Mouse (Mus musculus) adrenal gland, postnatal 25 days (tissue): Measurements from ENCODE around the gene Eno1. TPM values are rescaled to one million over a fixed set of nuclear protein-coding genes. Genes with fewer than 3 reads are reported as not detected.

Source experiments
- DNase-seq: peaks from one replicate; pipeline ENCODE4 v3.0.0; 2021; ENCODE audit warnings: mixed read lengths
- long read RNA-seq: library from polyadenylated mRNA; stranded (forward); transcript quantifications from one replicate; pipeline ENCODE4 v2.0.0, GENCODE M21; 2021
- total RNA-seq: library from RNA; stranded (reverse); gene quantifications from 2 replicates; pipeline ENCODE4 v1.2.3, GENCODE M21; 2021

Eno1 gene
- 428 and 430 TPM in 2 replicates for total RNA-seq
- long read RNA-seq, transcript Eno1-202 (12 exons, 2,027 nt): major isoform, 1,341 of 1,442 reads
- long read RNA-seq, partial matches to known transcripts: 64 of 1,442 reads
- long read RNA-seq, other reads (novel, unspliced or antisense): 32 of 1,442 reads

DNA sequence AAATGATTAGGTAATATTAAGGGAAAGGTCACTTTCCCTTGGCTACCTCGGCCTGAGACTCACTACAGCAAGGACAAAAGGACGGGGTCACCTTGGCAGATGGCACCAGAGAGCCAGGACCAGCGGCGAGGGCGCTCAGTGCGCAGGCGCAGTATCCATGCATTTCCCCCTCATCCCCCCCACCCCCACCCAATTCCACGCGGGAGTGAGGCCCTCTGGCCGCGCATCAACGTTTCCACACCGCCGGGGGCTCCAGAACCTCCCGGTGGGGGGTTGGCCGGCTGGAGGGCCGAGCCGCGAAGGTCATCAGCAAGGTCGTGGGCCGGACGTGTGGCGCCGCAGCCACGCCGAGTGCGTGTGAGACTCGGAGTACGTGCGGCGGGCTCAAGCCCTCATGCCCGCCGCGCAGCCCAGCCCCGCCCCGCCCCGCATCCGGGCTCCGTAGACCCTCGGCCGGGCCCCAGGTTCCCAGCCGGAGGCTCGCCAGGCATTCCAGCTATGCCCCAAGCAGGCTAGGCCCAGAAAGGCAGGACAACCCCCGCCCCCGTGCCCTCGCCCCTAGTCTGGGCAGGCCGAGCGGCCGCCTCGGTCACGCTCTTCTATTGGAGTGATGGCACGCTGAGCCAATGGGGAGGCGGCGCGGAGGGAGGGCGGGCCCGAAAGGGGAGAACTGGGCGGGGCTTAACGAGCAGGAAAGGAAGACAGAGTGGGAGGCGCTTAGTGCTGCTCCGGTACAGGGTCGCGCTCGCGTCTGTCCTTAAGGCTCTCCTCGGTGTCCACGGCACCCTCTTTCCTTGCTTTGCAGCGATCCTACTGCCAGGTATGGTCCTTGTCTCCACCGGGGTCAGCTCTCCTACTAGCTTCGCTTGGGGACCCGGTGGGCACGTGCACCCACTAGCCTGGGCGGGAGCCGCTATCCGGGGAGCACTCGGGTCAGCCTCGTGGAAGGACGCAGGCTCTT is at the start of gene Eno1:
TSS of gene Eno1 (plus strand) at position 201 of the 961 bp plus-strand sequence.
- DNase-seq: peak; percentile 98

DNA sequence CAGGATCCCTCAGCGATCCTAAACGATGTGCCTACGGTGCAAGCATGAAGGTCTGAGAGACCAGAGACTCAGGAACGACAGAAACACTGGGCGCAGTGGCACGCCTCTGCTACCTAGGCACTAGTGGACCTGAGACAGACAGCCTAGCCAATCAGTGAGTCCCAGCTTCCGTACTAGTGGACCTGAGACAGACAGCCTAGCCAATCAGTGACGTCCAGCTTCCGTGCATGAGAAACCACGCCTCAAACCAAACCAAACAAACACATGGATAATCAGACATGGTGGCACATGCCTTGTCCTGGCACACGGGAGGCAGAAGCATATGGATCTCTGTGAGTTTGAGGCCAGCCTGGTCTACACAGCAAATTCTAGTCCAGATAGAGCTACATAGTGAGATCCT is 48.3 kb upstream of the Eno1 start:
- no peak for DNase-seq

DNA sequence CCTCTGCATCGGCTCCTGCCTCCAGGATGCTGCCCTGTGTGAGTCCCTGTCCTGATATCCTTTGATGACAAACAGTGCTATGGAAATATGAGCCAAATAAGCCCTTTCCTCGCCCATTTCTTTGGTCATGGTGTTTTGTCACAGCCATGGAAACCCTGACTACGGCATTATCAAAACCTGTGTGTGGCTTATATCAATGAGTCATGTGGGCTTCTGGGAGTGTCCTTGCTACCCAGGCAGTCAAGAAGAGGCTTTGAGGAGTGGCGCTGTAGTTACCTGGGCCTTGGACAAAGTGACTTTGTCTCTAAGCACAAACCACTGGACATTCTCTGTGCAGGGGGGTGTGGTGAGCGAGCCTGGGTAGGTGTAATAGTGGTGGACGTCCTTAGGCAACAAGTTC is 44.3 kb upstream of the Eno1 start:
- DNase-seq: no peak

DNA sequence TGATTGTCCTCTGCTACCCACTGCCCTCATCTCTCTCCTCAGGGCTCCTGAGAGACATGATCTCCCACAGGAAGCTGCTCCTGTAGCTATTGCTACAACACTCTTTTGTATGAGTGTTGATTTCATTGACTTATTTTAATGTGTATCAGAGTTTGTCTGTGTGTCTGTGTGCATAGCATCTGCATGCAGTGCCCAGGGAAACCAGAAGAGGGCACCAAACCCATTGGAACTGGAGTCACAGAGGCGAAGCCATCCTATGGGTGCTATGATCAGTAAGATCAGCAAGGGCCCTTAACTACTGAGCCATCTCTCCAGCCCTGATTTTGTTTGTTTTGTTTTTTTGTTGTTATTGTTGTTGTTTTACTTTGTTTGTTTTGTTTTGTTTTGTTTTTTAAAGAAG is 42.6 kb upstream of the Eno1 start:
- DNase-seq: peak; percentile 54

DNA sequence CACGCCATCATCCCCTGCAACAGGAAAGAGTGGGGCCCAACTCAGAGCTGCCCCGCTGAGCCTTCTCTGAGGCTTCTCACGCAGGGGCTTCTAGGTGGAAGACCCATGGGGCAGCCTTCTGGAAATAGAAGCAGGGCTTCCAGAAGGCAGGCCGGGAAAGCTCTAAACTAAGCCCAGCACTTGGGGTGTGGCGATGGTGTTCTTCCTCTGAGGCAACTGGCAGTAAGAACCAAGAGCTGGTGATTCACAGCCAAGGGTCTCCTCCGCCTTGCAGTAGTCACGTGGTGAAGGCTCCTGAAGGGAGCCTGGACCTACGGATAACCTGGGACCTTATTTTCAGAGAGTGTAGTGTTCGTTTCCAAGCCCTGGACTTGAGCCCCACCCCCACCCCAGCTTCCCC is 38.3 kb upstream of the Eno1 start:
- no peak for DNase-seq

DNA sequence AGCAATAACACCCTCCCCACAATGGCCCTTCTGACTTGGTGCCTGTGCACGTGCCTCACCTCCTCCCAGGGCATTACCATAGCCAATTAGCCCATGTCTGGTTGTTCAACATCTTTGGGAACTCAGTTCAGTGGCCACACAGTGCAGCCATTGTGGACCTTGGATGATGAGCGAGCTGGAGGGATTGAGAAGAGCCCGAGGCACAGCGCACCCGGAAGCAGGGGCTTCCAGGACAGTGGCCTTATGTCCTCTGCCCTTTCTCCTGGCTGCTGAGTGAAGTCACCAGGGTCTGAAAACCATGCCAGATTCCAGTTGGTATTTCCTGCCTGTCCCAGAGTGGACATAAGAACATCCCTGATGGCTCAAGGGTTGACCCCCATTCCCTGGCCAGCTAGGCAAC is 35.3 kb upstream of the Eno1 start, which contains the start of gene Car6:
TSS of gene Car6 (minus strand) at position 101 of the 400 bp plus-strand sequence.
- DNase-seq: no peak

DNA sequence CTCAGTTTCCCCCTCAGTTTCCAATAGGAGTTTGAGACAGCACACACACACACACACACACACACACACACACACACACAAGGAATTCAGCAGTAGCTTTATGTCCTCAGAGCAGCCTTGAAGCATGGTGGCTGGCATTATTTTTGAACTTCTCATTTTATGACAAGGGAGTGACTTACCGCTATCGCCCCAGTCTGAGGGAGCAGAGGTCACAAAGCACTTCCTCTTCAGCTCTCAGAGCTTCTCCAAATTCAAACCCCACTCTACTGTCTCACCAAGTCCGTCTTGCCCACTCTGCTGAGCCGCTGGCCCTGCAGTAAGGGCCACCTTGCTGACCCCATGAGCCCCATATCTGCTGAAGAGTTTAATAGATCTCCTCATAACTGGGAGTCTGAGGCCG is 33.8 kb upstream of the Eno1 start:
- DNase-seq: no peak

DNA sequence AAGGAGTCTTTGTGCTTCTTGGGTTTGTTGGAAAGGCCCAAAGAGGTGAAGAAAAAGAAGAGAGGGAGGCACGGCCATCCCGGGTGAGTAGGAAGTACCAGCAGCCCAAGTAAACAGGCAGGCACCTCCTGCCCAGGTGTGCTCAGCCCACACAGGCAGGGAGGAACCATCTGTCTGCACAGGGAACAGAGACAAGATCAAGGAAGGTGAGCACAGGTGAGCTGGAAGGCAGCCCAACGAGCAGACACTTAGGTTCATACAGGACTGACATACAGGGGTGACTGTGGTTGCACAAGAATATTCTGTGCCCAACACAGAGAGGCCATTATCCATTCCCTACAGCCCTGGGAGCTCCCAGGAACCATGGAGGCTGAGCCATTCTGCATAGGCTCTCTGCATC is 31.6 kb upstream of the Eno1 start:
- DNase-seq: no peak

DNA sequence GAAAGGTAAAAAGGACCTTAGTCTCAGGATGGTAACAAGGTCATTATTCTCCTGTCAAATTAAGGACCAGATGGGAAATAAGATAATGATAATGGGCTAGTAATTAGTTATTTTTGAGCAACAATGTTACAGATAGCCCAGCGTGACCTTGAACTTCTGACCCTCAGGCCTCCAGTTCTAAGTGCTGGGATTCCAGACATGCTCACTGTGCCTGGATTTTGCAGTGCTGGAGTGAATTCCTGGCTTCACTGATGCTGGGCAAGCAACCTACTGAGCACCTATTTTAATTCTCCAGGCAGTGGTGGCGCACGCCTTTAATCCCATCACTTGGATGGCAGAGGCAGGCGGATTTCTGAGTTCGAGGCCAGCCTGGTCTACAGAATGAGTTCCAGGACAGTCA is 26.8 kb upstream of the Eno1 start:
- no peak for DNase-seq

DNA sequence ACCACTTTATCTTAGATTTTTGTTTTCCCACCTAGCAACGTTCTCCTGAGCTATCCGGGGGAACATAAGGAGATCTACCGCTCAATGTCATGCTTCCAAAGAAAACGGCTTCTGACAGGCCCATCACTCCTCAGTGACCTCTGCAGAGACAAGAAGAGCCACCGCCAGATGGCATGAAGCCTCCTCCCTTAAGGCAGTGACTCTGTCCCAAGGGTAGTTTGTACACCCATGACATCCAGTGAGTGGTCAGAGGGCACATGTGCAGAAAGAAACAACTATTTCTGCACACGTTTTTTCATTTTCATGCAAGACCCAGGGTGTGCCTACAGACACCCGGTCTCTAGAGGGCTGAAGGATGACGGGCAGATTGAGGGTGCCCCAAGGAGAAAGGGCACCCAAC is 26.2 kb upstream of the Eno1 start:
- DNase-seq: no peak

DNA sequence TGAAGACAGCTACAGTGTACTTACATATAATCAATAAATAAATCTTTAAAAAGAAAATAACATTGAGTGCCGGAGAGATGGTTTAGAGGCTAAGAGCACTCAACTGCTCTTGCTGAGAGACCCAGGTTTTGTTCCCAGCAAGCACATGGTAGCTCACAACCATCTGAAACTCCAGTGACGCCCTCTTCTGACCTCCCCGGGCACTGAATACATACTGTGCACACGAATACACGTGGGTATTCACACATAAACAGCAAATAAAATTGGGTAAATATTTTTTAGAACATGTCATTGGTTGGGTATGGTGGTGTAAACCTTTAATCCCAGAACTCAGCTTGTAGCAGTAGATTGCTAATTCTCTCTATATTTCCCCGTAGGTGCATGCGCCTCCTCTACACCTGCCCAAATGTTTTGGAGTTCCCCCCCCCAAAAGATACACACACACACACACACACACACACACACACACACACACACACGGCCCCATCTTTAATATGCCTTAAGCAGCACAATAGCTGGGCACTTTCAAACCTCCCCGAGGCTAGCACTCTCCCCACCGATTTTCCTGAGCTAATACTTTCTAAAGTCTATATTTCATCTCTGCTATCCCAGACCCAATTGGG is 24.5 kb upstream of the Eno1 start:
- DNase-seq: no peak

DNA sequence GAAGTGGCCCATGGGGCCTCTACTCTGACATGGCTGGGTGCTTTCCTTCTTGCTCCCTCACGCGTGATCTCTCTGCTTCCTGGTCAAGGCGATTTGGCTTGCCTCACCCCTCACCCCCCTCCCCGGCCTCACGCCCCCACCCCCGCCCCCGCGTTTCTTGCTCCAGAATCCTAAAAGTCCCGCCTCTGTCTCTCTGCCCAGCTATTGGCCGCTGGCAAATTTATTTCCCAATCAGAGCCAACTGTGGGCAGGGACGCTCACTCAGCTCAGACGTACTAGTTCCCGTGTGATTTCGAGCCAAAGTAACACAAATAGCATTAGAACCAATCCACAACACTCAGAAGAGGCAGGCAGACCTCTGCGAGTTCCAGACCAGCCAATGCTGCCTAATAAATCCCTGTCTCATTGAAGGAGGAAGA is 24.0 kb upstream of the Eno1 start:
- peak; percentile 37 for DNase-seq

DNA sequence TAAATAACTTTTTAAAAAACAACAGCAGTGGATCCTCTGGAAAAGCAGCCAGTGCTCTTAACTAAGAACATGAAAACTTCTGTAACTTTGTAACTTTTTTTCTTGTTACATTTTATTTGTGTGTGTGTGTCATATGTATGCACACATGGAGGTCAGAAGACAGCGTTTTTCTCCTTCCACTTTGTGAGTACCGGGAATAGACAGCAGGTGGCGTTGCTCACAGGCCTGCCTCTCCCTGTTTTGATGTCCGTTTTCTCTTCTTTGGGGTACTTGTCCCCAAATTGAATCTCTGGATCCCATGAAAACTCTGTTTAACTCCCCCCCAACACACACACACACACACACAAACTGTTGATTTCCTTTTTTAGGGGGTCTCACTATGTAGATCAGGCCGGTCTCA is 22.6 kb upstream of the Eno1 start:
- DNase-seq: no peak

DNA sequence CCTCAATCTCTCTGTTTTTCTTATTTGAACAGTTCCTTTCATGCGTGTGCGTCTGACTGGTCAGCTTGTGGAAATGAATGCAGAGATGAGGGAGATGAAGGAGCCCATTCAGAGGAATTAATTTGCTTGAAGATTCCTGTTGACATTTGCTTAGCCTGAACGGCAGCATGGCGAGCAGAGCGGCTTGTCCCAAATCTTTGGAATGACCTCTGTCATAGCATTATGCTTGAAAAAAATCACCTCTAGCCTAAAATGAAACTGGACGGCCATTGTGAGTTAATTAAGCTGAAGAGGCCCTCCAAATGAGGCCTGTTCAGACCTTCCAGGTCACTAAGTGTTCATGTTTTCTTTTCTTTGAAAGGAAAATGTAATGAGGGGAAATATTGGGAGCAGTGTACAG is 20.1 kb upstream of the Eno1 start:
- no peak for DNase-seq

DNA sequence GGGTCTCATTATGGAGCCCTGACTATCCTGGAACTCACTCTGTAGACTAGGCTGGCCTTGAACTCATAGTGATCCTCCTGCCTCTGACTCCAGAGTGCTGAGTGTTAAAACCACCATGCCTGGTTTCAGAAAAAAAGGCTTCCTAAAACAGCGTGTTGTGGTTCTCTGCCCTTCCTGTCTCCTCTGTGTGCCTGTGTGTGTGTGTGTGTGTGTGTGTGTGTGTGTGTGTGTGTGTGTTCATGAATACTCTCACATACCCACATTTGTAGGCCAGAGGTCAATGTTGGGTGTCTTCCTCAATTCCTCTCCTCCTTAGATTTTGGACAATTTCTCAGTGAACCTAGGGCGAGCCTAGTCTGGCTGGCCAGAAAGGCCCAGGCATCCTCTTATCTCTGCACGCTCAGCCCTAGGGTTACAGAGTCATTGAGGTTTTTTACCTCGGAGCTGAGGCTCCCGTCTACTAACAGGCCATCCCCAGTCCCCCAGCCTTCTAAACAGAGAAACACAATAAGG is 19.4 kb upstream of the Eno1 start:
- no peak for DNase-seq

DNA sequence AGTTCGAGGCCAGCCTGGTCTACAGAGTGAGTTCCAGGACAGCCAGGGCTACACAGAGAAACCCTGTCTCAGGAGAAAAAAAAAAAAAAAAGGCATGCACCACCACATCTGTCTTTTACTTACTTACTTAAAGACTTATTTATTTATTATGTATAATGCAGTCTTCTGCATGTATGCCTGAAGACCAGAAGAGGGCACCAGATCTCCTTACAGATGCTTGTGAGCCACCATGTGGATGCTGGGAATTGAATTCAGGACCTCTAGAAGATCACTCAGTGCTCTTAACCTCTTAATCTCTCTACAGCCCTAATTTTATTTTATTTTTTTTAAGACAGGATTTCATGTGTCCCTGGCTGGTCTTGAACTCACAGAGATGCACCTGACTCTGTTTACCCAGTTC is 18.6 kb upstream of the Eno1 start:
- DNase-seq: no peak

DNA sequence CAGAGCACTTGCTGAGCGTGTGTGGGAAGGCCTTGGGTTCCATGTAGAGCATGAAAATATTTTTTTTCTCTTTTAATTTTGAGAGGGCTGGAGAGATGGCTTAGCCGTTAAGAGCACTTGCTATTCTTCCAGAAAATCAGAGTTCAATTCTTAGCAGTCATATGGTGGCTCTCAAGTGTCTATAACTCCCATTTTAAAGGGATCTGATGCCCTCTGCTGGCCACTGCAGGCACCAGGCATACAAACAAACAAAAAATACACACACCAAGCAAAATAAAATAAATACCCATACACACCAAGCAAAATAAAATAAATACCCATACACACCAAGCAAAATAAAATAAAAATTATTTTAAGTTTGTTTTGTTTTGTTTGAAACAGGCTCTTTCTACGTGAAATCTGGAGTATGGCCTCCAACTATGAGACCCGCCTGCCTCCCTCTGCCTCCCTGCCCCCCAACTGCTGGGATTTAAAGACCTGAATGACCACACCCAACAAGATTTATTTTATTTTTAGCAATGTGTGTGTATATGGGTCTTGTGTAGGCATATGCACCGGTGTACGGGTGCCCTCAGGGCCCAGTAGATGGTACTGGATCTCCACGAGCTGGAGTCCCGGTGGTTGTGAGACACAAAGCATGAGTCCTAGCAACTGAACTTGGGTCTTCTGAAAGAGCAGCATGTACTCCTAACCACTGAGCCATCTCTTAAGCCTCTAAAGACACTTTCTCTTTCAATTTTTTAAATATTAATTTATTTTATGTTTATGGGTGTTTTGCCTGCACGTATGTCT is 16.8 kb upstream of the Eno1 start:
- peak; percentile 56 for DNase-seq

DNA sequence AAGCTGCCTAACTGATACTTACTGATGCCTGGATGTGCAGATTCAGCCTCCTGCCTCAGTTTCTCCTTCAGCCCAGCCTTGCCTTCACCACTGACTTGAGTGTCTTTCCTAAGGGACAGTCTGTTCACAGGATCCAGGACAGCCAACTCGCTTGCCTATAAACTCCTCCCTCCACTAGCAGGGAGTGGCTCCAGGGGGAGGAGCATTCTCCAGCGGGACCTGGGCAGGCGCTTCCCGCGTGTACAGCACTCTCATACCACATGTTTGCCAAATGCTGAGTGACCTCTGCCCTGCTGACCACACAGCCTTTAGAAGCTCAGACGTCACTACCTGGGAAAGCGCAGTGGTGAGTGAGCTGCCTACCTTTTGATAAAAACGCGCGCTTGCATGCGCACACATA is 15.9 kb upstream of the Eno1 start:
- DNase-seq: peak; percentile 64

DNA sequence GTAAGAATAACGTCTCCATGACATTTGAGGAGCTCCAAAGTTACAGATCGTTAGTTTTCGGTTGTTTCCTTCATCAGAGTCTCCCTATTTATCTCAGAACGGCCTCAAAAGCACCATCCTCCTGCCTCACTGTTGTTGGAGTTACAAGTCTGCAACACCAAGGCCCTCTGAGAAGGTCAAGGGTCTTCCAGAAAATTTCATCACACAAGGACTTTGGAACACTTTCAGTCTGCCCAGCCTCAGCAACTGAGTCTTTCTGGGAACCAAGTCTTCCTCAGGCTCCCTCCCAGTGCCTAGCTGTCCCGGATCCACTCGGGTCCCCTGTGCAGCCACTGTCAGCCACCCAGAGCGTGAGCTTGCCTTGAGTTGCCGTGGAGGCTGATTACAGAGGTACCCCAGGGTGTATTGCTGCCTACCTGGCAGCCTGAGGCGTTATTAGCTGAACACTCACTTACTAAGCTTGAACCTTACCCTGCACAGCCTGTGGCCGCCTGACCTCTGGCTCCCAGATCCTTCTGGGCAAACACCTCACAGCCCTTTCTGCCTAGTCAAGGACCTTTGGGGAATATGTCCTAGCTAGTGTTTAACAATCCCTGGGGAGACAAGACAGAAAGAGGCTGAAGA is 15.4 kb upstream of the Eno1 start:
- no peak for DNase-seq

DNA sequence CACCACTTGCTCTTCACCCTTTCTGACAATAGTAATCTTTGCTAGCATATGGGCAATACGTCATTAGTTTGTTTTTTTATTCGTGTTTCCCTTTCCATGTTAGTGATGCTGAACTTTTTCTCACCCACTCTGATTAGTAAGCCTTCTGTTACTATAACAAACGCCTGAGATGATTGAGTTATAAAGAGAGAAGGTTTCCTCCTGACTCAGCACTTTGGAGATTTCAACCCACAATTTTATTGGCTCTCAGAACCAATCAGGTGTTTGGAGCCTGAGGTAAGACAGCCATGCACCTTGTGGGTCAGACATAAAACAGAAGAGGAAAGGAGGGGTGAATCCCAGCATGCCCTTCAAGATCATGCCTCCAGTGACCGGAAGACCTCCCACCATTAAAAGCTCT is 12.7 kb upstream of the Eno1 start:
- DNase-seq: no peak

DNA sequence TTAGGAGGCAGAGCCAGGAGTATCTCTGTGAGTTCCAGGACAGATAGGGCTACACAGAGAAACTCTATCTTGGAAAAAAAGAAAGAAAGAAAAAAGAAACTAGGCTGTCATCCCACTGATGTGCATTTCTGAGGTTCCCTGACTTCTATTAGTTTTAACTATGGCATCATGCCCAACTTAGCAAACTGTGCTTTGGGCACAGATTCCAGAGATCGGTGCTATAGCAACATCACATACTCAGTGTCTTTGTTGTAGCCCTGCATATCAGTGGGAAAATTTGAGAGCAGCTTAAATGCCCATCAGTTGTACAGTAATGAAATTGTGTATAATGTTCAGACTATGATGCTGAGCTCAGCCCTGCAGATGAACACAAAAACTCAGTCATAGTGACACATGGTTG is 10.8 kb upstream of the Eno1 start:
- no peak for DNase-seq
